Mouse (Mus musculus) c-Kit-positive CD71-positive TER-119-negative erythroid progenitor cells, embryonic 14.5 days (primary cell): ENCODE measurements around the gene Hist1h4d.
"Not testable (repeated sequence)": the region's sequence is repeated elsewhere in the genome, so short reads cannot be mapped to it uniquely, and the experiment has no call there.

ENCODE experiments used
- DNase-seq: peaks from one replicate; pipeline ENCODE4 v3.0.0-alpha.2; 2013; ENCODE audit warnings: low read depth

Gene Hist1h4d

DNA sequence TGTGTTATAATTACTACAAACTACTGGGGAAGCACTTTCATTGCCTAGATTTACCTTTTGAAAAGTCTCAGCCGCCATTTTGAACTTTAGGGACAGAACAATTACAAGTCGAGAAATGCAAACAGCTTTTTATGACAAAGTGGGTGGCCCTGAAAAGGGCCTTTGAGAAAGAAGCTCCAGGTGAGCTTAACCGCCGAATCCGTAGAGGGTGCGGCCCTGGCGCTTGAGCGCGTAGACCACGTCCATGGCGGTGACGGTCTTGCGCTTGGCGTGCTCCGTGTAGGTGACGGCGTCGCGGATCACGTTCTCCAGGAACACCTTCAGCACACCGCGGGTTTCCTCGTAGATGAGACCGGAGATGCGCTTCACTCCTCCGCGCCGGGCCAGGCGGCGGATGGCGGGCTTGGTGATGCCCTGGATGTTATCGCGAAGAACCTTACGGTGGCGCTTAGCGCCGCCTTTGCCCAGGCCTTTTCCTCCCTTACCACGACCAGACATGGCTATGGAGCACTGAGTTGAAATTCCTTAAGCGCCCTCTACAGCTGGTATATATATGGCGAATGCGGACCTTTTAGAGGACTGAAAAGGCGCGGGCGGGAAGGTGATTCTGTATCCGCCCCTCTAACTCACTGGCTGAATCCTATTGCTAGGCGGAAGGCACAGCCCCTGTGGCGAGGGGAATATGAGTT lies 30.1 kb upstream of the Hist1h4d start, which contains the start of gene Hist1h4f:
TSS of gene Hist1h4f (minus strand) at position 503 of the 689 bp plus-strand sequence.
- peak; percentile 95 for DNase-seq

DNA sequence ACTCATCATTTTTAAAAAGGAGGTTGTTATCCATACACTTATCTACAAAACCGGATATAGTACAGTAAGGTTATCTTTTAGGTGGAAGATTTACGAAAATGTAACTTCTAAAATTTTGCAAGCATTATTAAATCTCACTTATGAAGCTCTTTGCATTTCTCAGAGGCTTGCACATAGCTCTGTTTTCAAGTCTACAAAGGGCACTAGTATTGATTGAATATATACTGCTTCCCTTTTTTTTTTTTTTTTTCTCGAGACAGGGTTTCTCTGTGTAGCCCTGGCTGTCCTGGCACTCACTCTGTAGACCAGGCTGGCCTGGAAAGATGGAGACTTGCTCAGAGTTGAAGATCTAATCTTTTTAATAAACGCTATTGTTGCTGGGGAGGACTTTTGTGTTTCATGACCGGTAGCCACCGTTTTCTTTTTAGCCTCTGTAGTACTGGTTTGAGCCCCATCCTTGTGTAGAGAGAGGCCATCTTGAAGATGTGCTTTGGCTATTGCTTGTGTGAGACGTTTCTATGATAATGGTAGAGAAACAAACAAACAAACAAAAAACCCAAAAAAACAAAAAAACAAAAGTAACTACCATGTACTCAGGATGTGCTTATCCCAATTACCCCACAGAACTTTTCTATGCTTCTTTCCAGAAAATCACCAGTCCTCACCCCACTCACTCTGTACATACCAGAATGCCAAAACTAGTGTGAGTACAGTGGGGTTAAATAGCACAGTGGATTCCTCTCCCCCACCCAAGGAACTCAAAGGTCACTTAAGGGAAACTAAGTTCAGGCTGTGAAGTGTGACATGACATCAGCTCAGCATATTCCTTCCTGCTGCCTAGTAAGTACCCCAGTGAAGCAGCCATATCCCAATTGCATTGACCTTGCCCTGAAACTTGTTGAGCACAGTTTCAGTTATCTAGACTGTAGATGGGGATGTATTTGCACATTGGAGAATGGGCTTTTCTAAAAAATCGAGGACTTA lies 29.2 kb upstream of the Hist1h4d start:
- DNase-seq: no peak

DNA sequence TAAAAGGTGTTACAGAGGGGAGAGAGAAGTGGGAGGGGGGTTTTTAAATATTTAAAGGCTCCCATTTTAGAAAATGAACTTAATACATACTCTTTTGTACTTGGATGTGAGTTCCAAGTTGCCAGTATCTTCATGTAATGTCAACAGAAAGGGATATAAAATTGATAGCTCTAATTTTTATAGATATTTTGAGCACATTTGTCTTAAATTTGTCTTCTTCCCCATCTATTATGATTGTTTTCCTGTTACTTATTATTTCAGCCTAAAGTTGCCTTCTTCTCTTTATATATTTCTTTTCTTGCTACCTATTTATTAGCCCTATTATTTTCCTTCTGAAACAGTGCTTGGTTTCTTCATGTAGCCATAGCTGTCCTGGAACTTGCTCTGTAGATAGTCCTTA lies 28.4 kb upstream of the Hist1h4d start, which contains the start of gene Hist1h1d:
TSS of gene Hist1h1d (plus strand) at position 301 of the 400 bp plus-strand sequence.
- no peak for DNase-seq

DNA sequence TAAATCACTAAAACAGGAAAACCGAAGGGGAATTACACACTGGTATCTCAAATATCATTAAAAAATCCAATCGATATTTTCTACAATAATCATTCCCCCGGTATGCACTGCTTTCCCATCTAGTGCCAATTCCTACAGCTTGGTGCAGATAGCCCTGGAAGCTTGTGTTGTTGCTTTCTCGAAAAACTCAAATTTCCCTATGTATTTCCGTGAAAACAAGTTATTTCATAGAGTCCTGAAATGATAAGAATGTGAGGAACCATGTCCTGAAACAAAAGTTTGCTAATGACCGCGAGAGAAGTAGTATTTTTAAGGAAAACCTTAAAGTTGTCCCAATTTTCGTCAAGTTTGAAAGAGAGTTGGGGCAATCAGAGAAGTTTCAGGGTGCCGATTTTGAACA lies 27.0 kb upstream of the Hist1h4d start:
- DNase-seq: no peak

DNA sequence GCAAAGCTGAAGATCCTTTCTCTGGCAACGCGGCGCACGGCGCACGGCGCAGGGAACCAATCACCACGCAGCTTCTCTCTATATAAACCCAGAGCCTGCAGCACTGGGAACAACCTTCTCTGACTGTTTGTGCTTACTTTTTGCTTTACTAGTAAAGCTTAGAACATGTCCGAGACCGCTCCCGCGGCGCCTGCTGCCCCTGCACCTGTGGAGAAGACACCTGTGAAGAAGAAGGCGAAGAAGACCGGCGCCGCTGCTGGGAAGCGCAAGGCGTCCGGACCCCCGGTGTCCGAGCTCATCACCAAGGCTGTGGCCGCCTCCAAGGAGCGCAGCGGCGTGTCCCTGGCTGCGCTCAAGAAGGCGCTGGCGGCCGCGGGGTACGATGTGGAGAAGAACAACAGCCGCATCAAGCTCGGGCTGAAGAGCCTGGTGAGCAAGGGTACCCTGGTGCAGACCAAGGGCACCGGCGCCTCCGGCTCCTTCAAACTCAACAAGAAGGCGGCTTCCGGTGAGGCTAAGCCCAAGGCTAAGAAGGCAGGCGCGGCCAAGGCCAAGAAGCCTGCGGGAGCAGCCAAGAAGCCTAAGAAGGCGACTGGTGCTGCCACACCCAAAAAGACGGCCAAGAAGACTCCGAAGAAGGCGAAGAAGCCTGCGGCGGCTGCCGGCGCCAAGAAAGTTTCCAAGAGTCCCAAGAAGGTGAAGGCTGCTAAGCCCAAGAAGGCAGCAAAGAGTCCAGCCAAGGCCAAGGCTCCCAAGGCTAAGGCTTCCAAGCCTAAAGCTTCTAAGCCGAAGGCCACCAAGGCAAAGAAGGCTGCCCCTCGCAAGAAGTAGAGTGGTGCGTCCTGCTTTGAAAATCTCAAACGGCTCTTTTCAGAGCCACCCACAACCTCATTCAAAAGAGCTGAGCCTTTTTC lies 26.2 kb upstream of the Hist1h4d start:
- DNase-seq: no peak

DNA sequence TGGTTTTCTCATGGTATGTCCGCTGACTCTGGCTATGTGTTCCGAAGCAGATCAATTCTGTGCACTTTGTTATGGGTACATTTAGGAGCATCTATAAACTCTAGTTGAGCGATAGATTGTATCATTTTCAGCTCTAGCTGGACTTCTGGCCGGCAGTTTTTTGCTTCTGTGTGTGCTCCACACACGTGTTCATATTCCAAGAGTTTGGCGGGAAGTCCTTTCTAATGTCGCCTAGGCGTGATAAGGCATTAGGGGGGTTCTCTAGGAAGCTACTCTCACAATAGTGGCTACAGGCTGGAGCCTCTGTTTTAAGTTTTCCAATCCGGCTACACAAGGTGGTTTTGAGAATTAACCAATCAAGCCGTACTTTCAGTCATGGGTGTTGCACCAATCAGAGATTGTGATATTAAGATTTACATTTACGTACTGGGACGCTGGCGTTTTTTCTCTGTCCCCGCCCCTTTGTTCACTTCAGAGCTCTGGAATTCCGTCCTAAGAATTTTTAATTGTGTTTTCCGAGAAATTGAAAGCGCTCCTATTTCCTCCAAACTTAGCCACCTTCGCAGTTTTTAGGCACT lies 25.5 kb upstream of the Hist1h4d start:
- no peak for DNase-seq

DNA sequence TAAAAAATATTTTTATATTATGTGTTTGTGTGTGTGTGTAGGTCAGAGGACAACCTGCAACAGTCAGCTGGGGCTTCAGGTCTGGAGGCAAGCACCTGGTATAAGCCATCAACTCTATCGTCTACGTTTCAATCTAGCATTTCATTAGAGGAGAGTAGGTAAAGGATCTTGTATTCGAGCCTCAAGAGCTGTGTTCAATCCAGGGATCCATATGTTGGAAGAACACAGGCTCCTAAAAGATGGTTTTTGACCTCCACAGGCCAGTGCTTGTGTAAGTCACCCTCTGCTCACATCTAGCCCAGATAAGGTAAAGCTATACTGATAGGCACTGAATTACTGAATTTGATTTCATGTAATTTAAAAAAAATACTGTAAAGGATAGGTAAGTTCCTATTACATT lies 24.5 kb upstream of the Hist1h4d start:
- DNase-seq: no peak

DNA sequence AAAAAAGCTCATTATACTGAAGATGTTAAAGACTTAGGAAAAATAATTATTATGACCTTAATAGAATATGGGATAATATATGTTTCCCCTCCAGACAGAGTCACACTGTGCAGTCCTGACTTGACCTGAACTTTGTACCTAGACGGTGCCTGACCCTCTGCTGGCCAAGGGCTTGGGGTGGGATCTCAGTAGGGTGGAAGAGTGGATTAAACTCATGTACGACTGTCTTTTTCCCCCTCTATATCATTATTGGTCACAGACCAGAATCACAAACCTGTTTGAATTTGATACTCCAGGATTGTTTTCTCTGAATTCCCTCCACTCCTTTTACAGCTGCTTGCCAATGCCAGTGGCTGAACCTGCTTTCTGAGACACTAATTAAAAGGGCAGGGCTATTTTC lies 20.7 kb upstream of the Hist1h4d start:
- not testable (repeated sequence) for DNase-seq

DNA sequence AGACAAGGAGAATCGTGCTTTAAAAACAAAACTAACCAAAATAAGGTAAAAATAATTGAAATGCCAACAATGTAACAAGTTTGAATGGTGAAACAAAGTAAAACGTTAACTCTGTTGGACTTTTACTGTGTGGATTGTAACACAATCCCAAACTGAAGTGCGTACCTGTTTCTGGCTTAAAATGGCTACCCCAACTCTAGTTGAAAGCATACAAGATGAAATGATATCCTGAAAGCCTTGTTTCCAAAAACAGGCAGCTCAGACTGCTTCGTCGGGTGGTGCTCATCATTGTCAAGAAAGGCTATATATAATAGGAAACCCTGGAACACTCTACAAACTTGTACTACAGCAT lies 19.9 kb upstream of the Hist1h4d start:
- not testable (repeated sequence) for DNase-seq

DNA sequence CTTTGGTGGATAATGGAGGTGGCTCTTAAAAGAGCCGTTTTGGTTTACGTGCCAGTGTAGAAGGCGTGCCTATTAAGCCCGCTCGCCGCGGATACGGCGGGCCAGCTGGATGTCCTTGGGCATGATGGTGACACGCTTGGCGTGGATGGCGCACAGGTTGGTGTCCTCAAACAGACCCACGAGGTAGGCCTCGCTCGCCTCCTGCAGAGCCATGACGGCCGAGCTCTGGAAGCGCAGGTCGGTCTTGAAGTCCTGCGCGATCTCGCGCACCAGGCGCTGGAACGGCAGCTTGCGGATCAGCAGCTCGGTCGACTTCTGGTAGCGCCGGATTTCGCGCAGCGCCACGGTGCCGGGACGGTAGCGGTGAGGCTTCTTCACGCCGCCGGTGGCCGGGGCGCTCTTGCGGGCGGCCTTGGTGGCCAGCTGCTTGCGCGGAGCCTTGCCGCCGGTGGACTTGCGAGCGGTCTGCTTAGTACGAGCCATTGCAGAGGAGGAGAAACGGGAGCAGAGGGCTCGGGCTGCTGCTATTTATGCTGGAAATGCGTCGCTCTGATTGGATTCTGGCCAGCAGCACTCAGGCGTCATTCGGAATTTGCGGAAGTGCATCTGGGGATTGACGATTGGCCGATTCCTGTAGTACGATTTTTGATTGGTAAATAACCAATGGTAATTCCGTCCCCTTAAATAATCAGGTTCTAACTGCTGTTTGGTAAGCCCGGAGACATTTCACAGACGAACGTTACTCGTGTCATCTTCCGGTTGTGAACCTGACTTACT lies 19.3 kb upstream of the Hist1h4d start, which contains the start of gene Hist1h3e:
TSS of gene Hist1h3e (minus strand) at position 487 of the 777 bp plus-strand sequence.
- peak; percentile 90 for DNase-seq

DNA sequence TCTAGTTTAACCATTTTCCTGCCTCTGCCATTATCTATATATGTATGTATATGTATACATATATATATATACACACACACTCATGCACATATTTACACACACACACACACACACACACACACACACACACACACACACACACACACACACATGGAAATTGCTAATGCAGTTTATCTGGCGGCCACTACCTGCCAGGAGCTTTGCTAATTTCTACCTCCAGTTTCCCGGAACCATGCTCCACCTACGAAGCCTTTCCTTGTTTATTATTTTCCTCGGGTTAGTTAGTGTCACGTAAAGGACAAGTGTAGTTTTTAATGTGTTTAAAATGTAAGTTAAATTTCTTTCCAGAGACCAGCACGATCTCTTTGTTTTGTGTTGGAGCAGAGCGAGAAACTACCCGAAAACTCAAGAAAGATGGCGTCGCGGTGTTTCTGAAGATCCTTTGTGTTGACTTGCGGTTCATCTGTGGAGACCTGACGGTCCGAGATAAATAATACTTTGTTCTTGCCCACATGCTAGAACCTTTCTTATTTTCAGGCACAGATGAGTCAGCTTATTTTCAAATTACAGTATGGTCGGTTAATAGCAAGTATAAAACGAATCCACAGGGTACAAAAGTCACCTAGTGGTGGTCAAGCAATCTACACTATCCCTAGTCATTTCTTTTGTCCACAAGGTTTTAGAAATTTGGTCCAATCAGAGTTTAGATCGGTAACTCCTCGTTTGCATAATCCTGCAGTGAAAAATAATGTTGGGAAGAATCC lies 18.5 kb upstream of the Hist1h4d start:
- peak; percentile 68 for DNase-seq

DNA sequence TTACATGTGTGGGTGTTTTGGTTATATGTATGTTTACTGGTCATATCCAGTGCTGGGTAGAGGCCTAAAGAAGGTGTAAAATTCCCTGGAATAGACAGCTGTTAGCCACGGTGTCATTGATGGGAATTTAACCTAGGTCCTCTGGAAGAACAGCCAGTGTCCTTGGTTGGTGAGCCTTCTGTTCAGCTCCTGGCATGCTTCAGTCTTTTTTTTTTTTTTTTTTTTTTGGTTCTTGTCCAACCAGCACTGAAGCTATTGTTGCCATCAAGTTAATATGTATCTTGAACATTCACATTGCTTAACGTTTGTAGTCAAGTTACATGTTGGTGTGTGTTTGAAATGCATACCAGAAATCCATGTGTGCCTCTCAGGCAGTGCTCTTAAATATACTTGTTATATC lies 16.9 kb upstream of the Hist1h4d start:
- no peak for DNase-seq

DNA sequence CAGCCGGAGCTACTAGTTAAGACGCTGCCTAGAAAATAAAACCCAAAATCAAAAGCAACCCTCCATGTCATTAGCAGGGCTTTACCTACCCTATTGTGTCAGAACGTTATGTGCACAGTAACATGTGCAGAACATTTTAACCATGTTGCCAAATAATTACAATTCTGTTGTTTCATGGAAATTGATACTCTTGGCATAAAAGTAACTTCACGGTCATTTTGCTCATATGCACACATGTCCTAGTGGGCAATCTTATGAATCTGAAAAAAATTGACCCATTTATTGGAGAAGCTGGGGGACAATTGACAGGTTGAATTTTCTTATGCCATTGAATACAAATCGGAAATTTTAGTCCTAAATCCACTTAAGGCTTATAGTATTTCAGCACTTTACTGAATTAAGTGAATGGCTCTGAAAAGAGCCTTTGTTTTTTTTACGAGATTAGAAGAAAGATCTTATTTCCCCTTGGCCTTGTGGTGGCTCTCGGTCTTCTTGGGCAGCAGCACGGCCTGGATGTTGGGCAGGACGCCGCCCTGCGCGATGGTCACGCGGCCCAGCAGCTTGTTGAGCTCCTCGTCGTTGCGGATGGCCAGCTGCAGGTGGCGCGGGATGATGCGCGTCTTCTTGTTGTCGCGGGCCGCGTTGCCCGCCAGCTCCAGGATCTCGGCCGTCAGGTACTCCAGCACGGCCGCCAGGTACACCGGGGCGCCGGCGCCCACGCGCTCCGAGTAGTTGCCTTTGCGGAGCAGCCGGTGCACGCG lies 11.0 kb upstream of the Hist1h4d start:
- DNase-seq: peak; percentile 51

DNA sequence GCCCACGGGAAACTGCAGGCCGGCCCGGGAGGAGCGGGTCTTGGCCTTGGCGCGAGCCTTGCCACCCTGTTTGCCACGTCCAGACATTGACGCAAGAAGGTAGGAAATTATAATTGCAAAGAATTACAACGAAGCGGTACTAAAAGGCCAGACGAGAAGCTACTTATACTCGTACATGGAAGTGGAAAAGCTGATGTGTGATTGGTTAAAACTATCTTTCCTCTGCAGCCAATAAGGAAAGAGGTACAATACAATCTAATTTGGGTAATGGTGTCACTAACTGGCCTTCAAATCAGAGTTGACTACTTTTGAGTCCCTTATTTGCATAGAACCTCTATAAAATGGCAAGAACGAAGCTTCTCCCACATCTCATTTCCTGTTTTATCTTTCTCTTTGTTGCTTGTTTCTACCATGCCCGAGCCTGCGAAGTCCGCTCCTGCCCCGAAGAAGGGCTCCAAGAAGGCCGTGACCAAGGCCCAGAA lies 10.3 kb upstream of the Hist1h4d start, which contains the start of the genes Hist1h2ae and Hist1h2bg:
TSS of gene Hist1h2ae (minus strand) at position 199 of the 482 bp plus-strand sequence.
TSS of gene Hist1h2bg (plus strand) at position 375 of the 482 bp plus-strand sequence.
- no peak for DNase-seq

DNA sequence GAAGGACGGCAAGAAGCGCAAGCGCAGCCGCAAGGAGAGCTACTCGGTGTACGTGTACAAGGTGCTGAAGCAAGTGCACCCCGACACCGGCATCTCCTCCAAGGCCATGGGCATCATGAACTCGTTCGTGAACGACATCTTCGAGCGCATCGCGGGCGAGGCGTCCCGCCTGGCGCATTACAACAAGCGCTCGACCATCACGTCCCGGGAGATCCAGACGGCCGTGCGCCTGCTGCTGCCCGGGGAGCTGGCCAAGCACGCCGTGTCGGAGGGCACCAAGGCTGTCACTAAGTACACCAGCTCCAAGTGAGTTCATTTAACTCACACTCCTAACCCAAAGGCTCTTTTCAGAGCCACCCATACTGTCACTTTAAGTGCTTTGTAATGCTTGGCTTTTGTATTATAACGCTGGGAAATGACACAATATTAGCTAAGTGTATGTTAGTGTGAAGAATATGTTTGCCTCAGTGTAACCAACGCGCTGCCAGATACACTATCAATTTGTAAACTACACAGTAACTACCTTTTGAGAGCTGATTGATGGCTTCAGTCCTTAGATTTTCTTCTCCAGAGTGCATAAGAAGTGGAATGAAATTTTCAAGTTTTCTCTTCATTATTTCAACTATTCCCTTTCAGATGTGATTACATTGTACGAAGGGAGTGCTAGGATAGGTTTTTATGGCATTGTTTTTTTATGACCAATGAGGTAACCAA lies 9.7 kb upstream of the Hist1h4d start:
- DNase-seq: not testable (repeated sequence)

DNA sequence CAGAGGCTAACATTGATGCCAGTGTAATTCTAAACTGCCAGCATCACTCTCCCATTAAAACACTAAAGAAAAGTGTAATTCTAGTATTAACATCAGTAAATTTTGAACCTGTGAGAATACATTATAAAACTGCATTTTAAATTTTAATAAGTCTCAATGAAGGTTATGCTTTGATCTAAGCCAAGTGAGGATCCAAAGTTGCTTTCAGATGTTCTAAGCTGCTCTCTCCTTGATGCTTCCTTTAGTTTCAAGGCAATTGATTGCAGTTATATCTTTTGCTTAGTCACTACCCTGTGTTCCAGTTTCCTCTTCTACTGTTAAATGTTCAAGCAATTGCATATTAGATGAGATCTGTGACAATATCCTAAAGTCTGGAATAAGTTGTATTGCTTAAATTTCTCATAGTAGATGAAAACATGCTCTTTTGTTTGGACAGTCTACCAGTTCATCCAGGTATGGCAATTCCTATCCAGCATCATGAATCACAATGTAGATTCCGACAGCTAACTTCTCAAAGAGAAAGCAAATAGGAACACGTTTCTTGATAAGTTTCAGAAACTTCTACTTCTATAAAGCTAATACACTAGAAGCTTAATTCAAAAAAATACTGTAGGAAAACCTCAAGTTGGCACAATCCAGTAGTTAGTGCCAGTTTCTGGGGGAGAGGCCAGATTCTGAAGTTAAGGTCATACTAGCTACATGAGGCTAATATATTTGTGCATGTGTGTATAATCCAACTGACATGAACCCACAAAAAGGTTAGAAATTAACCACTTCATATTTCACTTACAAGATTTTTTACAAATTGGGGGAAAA lies 9.0 kb upstream of the Hist1h4d start:
- DNase-seq: no peak
